In genomic region chr9:67090633-67091045, GRCm38 (mm10) we compare ENCODE assay signal across 16 mouse cellular contexts. TPM values are rescaled to one million over a fixed set of nuclear protein-coding genes. Genes with fewer than 3 reads are reported as not detected.
DNase-seq lines count a peak whose midpoint lies in the region; ATAC-seq and TF ChIP-seq lines count a peak whose summit lies in the region.
"Had no signal": no experiment of that assay in that cellular context is flagged by ENCODE, and none has a peak within 500 bp of the region (broad histone marks: within the 10 kb centered on the region; RNA-seq: fewer than 3 reads in every experiment).

No protein-coding gene starts in this region.

- no peaks in the 10 kb centered on the region for H3K27me3 ChIP-seq in lung, postnatal 0 days (replicated peaks; ENCODE audit: insufficient read depth, low read length)
- H3K27me3 ChIP-seq in intestine, embryonic 15.5 days (replicated peaks) = no peaks in the 10 kb centered on the region
- H3K27me3 ChIP-seq: embryonic facial prominence, embryonic 12.5 days; liver, embryonic 13.5 days; midbrain, embryonic 12.5 days had no signal

- 0 out of 2 replicates have a peak, but pooled peaks have one; percentile 19 for TF ChIP-seq EP300 in lung, postnatal 0 days (IDR thresholded peaks at IDR 0.05)

- H3K4me3 ChIP-seq in lung, postnatal 0 days (ENCODE audit: low read depth, low read length) = no peak overlapping the region
- no peak overlapping the region for H3K4me3 ChIP-seq in intestine, embryonic 15.5 days (replicated peaks)
- H3K4me3 ChIP-seq: embryonic facial prominence, embryonic 12.5 days; heart, adult 2 months; liver, embryonic 13.5 days; midbrain, embryonic 12.5 days had no signal

- no peak overlapping the region for H3K9ac ChIP-seq in lung, postnatal 0 days (replicated peaks; ENCODE audit: low read depth)
- no peak overlapping the region for H3K9ac ChIP-seq in intestine, embryonic 15.5 days
- H3K9ac ChIP-seq: embryonic facial prominence, embryonic 12.5 days; liver, embryonic 13.5 days; midbrain, embryonic 12.5 days had no signal

- H3K27ac ChIP-seq in lung, postnatal 0 days (ENCODE audit: low read length) = no peak overlapping the region
- H3K27ac ChIP-seq in intestine, embryonic 15.5 days = peak overlapping the region; percentile 36
- H3K27ac ChIP-seq: embryonic facial prominence, embryonic 12.5 days; heart, adult 2 months; liver, embryonic 13.5 days; midbrain, embryonic 12.5 days had no signal

- intact Hi-C loops in gastrocnemius, postnatal 14 days (cut with DNase I; ENCODE audit: low total_unique reads) = no loop called here

- H3K36me3 ChIP-seq in lung, postnatal 0 days (ENCODE audit: insufficient read depth, low read length) = no peaks in the 10 kb centered on the region
- no peaks in the 10 kb centered on the region for H3K36me3 ChIP-seq in intestine, embryonic 15.5 days
- H3K36me3 ChIP-seq: embryonic facial prominence, embryonic 12.5 days; liver, embryonic 13.5 days; midbrain, embryonic 12.5 days had no signal

- DNase-seq in gastrocnemius, adult 8-10 months (ENCODE audit: low spot score in 2 of 2) = peak; percentile 27 to 33
- no peak for DNase-seq in gastrocnemius, postnatal 14 days
- DNase-seq in lung, postnatal 0 days (ENCODE audit: low spot score) = peak; percentile 68
- DNase-seq in lung, postnatal 36 days = no peak
- DNase-seq in cerebellum, postnatal 25 days = no peak
- DNase-seq in ovary, postnatal 36 days (ENCODE audit: low spot score) = no peak
- no peak for DNase-seq in layer of hippocampus, postnatal 36 days
- DNase-seq: cerebellum, adult 9-10 months; liver, embryonic 13.5 days; right cerebral cortex, adult 18-20 months had no signal

- ATAC-seq in lung, postnatal 0 days = peak; percentile 86
- peak; percentile 86 for ATAC-seq in intestine, embryonic 15.5 days
- ATAC-seq: forebrain, embryonic 16.5 days; inflammation-experienced regulatory T-cells, adult 6 months had no signal

- WGBS in lung, postnatal 0 days = 16% methylated on average over 1 of the region's 1 CpGs
- 70% methylated on average over 1 of the region's 1 CpGs for WGBS in intestine, embryonic 15.5 days

- 0 out of 2 replicates have a peak, but pooled peaks have one; percentile 12 for TF ChIP-seq CTCF in lung, postnatal 0 days (IDR thresholded peaks at IDR 0.05)

- no peak overlapping the region for H3K4me2 ChIP-seq in lung, postnatal 0 days (replicated peaks; ENCODE audit: low read depth, low read length)
- H3K4me2 ChIP-seq in intestine, embryonic 15.5 days (replicated peaks) = no peak overlapping the region
- H3K4me2 ChIP-seq: embryonic facial prominence, embryonic 12.5 days; liver, embryonic 13.5 days; midbrain, embryonic 12.5 days had no signal

- no peaks in the 10 kb centered on the region for H3K4me1 ChIP-seq in lung, postnatal 0 days (ENCODE audit: insufficient read depth, low read depth, low read length)
- H3K4me1 ChIP-seq in intestine, embryonic 15.5 days (replicated peaks) = peaks cover 21% of the 10 kb centered on the region; the same call in 1 of the 2 replicates
- H3K4me1 ChIP-seq: midbrain, embryonic 12.5 days had no signal

- H3K9me3 ChIP-seq in lung, postnatal 0 days (ENCODE audit: low read length) = no peaks in the 10 kb centered on the region
- no peaks in the 10 kb centered on the region for H3K9me3 ChIP-seq in intestine, embryonic 15.5 days
- H3K9me3 ChIP-seq: embryonic facial prominence, embryonic 12.5 days; liver, embryonic 13.5 days; midbrain, embryonic 12.5 days had no signal

RNA-seq across cellular contexts. Expression of gene Tpm1, which starts 41.4 kb away (rescaled TPM):
- over 10,000 TPM; 24,112 to 28,307 (median 24,365) TPM for total RNA-seq in gastrocnemius, adult 8-10 months (2022)
- total RNA-seq in gastrocnemius, postnatal 14 days (2021) = over 10,000 TPM; 23,393 to 24,139 TPM
- 695 and 781 TPM in 2 replicates for polyA plus RNA-seq in lung, postnatal 0 days (2015; fragmentation: Nextera tagmentation; extraction: Ambion mirVana)
- 994 and 1,099 TPM in 2 replicates for polyA plus RNA-seq in intestine, embryonic 15.5 days (2015; fragmentation: Nextera tagmentation; extraction: Ambion mirVana)
- 100 to 1,000 TPM; 219 to 236 TPM for total RNA-seq in layer of hippocampus, postnatal 36 days (2021)

Comparison
In these comparisons a context has a peak if more than half of its experiments do, and no peak if none do; other contexts are left out.
1. DNase-seq: peak in gastrocnemius, adult 8-10 months (2 of 2) and lung, postnatal 0 days (single experiment); none in gastrocnemius, postnatal 14 days (single experiment), lung, postnatal 36 days (single experiment), cerebellum, postnatal 25 days (0 of 2), ovary, postnatal 36 days (single experiment) and layer of hippocampus, postnatal 36 days (0 of 2).
2. RNA of gene Tpm1, which starts 41.4 kb away (total RNA-seq): 24,112 to 28,307 TPM in gastrocnemius, adult 8-10 months and 23,393 to 24,139 TPM in gastrocnemius, postnatal 14 days; 219 to 236 TPM in layer of hippocampus, postnatal 36 days; every median in the first group is over 10 times any median in the second.